Mouse (Mus musculus) spleen, postnatal 36 days (tissue): Measurements from ENCODE around the gene Gm28043.

Source experiments
- DNase-seq, 2 experiments: peaks; one replicate each; pipeline ENCODE4 v3.0.0; 2022; ENCODE audit warnings: low spot score in 2 of 2, mixed read lengths in 1 of 2

The Gm28043 gene

GRCm38 (mm10) chr17:29680921-29681320 is 66.2 kb downstream of the Gm28043 start:
- DNase-seq = peak; percentile 60 to 61

GRCm38 (mm10) chr17:29681669-29682068 is 67.0 kb downstream of the Gm28043 start:
- DNase-seq = no peak

DNA sequence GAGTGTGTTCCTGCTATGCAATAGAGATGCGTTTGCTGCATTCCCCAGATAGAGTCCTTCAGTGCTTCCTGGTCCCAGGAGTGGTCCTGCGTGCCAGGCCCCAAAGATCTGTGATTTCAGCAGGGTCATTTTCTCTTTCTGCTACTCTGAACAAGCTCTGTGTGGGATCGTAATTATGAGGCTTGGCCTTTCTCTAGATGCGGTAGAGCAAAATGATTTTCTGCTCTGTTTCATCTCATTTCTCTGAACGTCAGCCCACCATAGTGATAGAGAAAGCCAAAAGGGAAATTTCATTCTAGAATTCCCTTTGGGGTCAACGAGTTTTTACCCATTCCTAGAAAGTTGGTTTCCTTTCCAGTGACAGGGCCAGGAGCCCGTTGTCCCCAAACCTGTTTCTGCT is 67.6 kb downstream of the Gm28043 start:
- no peak for DNase-seq

DNA sequence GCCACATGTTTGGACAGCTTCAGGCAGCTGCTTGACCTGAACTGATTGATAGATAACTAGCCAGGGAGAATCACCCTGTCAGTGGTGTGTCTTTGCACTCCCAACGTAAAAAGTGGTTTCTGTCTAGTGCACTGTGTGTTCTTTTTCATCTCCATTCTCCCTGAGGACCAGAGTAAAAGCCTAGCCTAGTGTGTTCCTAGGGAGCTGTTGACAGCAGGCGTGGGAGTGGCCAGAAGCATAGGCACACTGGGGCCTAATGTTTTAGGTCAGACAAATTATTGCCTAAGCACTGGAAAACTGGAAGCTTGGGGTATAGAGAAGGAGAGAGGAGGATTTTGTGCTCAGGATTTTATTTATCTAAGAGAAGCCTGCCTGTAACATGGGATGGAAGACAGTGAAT is 68.5 kb downstream of the Gm28043 start:
- DNase-seq = no peak

DNA sequence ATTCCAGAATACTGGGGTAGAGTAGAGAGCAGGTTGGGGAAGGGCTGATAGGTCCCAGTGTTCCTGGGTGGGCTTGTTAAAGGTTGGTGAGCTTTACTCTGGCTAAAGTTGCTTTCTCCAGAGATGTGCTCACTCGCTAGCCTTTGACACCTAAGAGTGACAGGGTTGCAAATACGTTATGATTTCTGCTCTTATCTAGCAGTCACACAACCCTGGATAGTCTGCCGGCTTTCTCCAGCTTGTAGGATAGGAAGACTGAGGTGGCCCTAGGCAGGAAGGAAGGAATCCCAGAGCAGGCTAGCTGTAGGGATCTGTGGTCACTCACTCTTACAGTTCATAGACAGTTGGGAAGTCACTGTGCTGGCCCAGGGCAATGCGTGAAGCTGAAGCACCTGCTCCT is 69.6 kb downstream of the Gm28043 start:
- no peak for DNase-seq

- DNase-seq = peak in 1 of 2 experiments; percentile 24
Observed at GRCm38 (mm10) chr17:29686771-29687170, 72.1 kb downstream of the Gm28043 start.

- no peak for DNase-seq
Observed at GRCm38 (mm10) chr17:29687373-29687772, 72.7 kb downstream of the Gm28043 start.

- no peak for DNase-seq
Observed at GRCm38 (mm10) chr17:29688610-29689009, 73.9 kb downstream of the Gm28043 start.

- no peak for DNase-seq
Observed at GRCm38 (mm10) chr17:29690257-29690656, 75.6 kb downstream of the Gm28043 start.

GRCm38 (mm10) chr17:29692827-29693226 is 78.2 kb downstream of the Gm28043 start:
- DNase-seq = no peak

- no peak for DNase-seq
Observed at GRCm38 (mm10) chr17:29693571-29693970, 78.9 kb downstream of the Gm28043 start.

- DNase-seq = no peak
Observed at GRCm38 (mm10) chr17:29694516-29694915, 79.8 kb downstream of the Gm28043 start.

GRCm38 (mm10) chr17:29696940-29697339 is 82.3 kb downstream of the Gm28043 start:
- no peak for DNase-seq

DNA sequence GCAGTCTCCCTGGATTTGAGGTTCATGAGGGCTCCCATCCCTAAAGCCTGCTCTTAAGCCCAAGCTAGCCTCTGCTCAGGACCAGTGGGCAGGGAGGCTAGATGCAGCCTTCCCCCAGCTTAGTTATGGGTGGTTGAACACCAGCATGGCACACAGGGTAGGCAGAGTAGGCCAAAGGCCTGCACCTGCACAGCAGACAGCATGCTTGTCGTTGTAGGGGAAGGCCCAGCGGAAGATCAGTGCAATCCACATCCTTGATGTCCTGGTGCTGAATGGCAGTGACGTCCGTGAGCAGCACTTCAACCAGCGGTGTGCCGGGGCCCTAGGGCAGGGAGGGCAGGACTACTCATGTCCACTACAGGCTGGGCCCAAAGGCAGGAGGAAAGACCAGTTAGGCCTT is 83.7 kb downstream of the Gm28043 start:
- no peak for DNase-seq

DNA sequence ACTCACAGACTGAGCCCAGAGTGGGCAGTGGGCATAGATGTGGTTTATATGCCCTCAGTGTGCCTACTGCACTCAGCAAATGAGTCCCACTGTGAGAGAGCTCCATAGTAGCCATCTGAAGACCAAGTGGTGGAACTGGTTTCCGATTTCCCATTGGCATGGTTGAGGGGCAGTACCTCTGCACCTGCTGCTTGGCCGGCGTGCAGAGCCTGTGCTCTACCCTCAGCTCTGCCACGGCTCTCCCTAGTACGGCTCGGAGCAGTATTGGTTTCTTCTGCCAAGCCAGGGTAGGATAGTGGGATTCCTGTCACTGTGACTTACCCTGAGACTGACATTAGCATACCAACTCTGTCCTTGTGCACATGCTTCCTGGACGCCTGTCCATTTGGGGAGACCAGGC is 85.9 kb downstream of the Gm28043 start:
- DNase-seq = no peak

DNA sequence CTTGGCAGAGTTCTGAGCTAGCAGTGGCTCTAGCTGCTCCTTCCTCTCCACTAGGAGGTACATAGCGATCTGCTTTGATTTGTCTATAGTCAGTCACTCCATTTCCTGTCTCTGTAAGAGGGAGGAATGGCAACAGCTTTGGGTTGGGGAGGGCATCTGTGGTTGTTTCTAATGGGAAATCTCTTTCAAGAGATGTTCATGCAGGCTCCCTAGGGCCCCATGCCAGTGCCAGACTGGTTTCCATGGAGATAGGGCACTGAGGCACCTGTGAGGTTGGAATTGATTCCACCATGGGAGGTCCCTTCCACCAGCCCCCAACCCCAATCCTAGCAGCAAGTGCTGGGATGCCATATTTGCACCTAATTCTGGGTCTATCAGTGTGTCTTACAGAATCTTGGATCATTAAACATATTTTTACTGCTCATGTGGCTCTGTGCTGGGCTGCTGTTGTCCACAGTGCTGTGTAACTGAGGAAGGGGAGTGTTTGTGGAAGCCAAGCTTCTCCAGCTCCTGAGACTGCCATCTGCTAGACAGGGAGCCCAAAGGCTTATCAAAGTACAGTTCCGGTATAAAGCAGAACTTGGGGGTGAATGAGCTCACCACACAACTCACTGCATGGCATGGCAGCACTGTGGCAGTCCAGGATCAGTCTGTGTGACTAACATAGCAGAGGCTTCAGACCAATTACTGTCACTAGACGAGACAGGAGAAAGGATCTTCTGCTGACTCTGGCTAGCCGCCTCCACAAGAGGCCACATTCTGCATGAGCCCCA is 88.4 kb downstream of the Gm28043 start:
- DNase-seq = no peak

GRCm38 (mm10) chr17:29704781-29705180 is 90.1 kb downstream of the Gm28043 start:
- DNase-seq = peak; percentile 40 to 52

- DNase-seq = no peak
Observed at GRCm38 (mm10) chr17:29705881-29706280, 91.2 kb downstream of the Gm28043 start.

- DNase-seq = no peak
Observed at GRCm38 (mm10) chr17:29706981-29707545, 92.4 kb downstream of the Gm28043 start.

DNA sequence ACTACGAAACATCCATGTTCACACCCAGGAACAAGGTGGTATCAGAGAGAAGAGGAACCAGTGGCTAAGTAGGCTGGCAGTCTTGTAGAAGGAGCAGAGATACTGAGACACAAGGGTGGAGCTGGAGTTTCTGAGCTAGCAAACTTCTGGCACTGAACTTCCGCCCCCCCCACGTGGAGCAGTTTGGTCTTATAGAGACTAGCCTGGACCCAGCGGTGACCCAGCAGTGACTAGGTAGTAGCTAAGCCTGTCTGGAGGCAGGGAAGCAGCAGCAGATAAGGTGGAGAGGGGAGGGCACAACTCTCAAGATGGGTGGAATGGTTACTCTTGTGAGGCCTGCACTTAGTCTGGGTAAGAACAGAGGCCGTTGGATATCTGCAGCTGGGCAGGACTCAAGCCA is 94.1 kb downstream of the Gm28043 start:
- no peak for DNase-seq

DNA sequence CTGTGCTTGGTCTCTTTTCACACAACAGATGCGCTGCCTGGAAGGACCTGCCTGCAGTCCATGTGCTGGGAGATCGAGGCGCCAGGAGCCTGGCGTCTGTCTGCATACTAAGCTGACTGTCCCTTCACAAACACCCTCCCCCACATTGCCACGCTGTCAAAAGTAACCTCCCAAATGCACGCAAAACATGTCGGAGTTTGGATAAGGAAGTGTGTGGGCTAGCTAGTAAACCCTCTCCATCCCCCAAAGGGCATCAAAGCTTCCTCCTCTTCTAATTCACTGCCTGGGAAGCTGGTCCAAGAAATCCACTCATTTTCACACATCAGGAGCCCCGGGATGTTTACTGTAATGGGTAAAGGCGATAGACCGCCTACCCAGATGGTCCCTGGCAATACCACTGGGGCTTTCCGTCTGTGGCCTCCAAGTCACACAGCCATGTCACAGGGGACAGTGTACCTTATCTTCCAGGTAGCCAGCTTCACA is 95.9 kb downstream of the Gm28043 start:
- DNase-seq = no peak

DNA sequence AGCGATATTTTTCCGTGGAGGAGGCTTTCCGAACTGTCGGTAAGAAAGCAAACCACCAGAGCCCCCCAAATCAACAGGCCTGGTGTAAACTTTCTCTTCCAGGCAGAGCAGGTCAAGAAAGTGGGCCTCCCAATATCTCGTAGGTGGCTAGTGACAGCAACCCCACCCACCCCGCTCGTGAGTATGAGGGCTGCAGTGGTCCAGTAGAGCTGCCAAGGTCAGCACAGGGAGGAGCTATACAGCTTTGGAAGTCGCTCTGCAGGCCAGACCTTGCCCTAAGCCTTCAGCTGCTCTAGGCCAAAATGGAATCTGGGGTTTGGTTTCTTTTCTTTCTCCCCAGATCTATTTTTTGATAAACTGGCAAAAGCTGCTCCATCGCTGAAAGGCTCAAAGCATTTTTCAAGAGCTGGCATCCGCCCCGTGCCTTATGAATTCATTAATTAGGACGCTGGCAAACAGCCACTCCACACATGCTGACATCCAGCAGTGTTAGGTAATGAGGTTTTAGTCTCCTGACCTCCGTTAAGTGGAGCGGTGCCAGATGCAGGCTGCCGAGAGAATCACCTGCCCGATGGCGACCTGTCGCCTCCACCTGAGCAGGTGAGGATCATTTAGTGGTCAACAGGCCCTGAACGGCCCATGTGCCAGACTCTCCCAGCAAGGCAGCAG is 96.5 kb downstream of the Gm28043 start:
- no peak for DNase-seq
